Mouse (Mus musculus) thymus, postnatal 0 days (tissue): Measurements from ENCODE around the gene Sytl3. TPM values are rescaled to one million over a fixed set of nuclear protein-coding genes. Genes with fewer than 3 reads are reported as not detected.

Experiments
- DNase-seq: peaks from one replicate; pipeline ENCODE4 v3.0.0-alpha.2; 2015; ENCODE audit warnings: low spot score
- polyA plus RNA-seq: library from polyadenylated mRNA; unstranded; fragments of >200 nt; fragmentation: Nextera tagmentation; extraction: Ambion mirVana; gene quantifications from 2 replicates; pipeline ENCODE4 v1.2.1, GENCODE M21; 2015

Gene Sytl3
- polyA plus RNA-seq, 1 experiment from 2014 or later = 75.8 TPM

- no peak for DNase-seq
Observed at GRCm38 (mm10) chr17:6736306-6737272, 77.7 kb downstream of the Sytl3 start.

- no peak for DNase-seq
Observed at GRCm38 (mm10) chr17:6737273-6737997, 78.5 kb downstream of the Sytl3 start.

- no peak for DNase-seq
Observed at GRCm38 (mm10) chr17:6738836-6739235, 79.9 kb downstream of the Sytl3 start.

GRCm38 (mm10) chr17:6739266-6739665 is 80.4 kb downstream of the Sytl3 start:
- DNase-seq = no peak

- DNase-seq = no peak
Observed at GRCm38 (mm10) chr17:6739756-6740155, 80.9 kb downstream of the Sytl3 start.

- no peak for DNase-seq
Observed at GRCm38 (mm10) chr17:6740331-6741170, 81.7 kb downstream of the Sytl3 start.

- no peak for DNase-seq
Observed at GRCm38 (mm10) chr17:6741271-6741670, 82.4 kb downstream of the Sytl3 start.

GRCm38 (mm10) chr17:6742083-6743038 is 83.5 kb downstream of the Sytl3 start:
- no peak for DNase-seq

- DNase-seq = peak; percentile 48
Observed at GRCm38 (mm10) chr17:6743039-6743575, 84.2 kb downstream of the Sytl3 start.

GRCm38 (mm10) chr17:6743787-6744239 is 84.9 kb downstream of the Sytl3 start:
- DNase-seq = peak; percentile 86

GRCm38 (mm10) chr17:6744366-6744765 is 85.5 kb downstream of the Sytl3 start:
- peak; percentile 43 for DNase-seq

GRCm38 (mm10) chr17:6744871-6745270 is 86.0 kb downstream of the Sytl3 start:
- no peak for DNase-seq

GRCm38 (mm10) chr17:6745503-6745902 is 86.6 kb downstream of the Sytl3 start:
- DNase-seq = peak; percentile 56

- DNase-seq = no peak
Observed at GRCm38 (mm10) chr17:6745975-6746374, 87.1 kb downstream of the Sytl3 start.

- DNase-seq = no peak
Observed at GRCm38 (mm10) chr17:6746452-6747231, 87.7 kb downstream of the Sytl3 start.

- no peak for DNase-seq
Observed at GRCm38 (mm10) chr17:6747478-6747877, 88.6 kb downstream of the Sytl3 start.

GRCm38 (mm10) chr17:6748779-6749464 is 90.0 kb downstream of the Sytl3 start:
- DNase-seq = no peak

- DNase-seq = no peak
Observed at GRCm38 (mm10) chr17:6751221-6751859, 92.4 kb downstream of the Sytl3 start.
